Mouse (Mus musculus) kidney, embryonic 15.5 days (tissue): ENCODE data around the gene Syt12. TPM values are rescaled to one million over a fixed set of nuclear protein-coding genes. Genes with fewer than 3 reads are reported as not detected.

ENCODE experiments used
- ATAC-seq: fragments of 200-750 bp; cut with Nextera tagmentation; replicated peaks from 2 replicates; pipeline ENCODE4 v1.8.0; 2017; ENCODE audit warnings: moderate TSS enrichment; ENCODE audit not compliant: low FRiP score
- H3K27ac ChIP-seq: fragments of 300-500 bp; sonication (generic); 2 replicates; pipeline ENCODE4 v1.5.1; 2015; ENCODE audit warnings: mild to moderate bottlenecking, inconsistent platforms
- H3K27me3 ChIP-seq: fragments of 300-500 bp; sonication (generic); 2 replicates; pipeline ENCODE4 v1.6.1; 2015; ENCODE audit warnings: inconsistent platforms
- H3K36me3 ChIP-seq: fragments of 300-500 bp; sonication (generic); 2 replicates; pipeline ENCODE4 v1.6.1; 2015; ENCODE audit warnings: inconsistent platforms
- H3K4me1 ChIP-seq: fragments of 300-500 bp; sonication (generic); 2 replicates; pipeline ENCODE4 v1.6.1; 2015; ENCODE audit warnings: inconsistent platforms
- H3K4me2 ChIP-seq: fragments of 300-500 bp; sonication (generic); 2 replicates; pipeline ENCODE4 v1.6.1; 2015; ENCODE audit warnings: moderate library complexity, mild to moderate bottlenecking, inconsistent platforms
- H3K4me3 ChIP-seq: fragments of 300-500 bp; sonication (generic); replicated peaks from 2 replicates; pipeline ENCODE4 v1.5.1; 2015; ENCODE audit warnings: mild to moderate bottlenecking, inconsistent platforms
- H3K9ac ChIP-seq: fragments of 300-500 bp; sonication (generic); 2 replicates; pipeline ENCODE4 v1.6.1; 2015; ENCODE audit warnings: mild to moderate bottlenecking, inconsistent platforms
- H3K9me3 ChIP-seq: fragments of 300-500 bp; sonication (generic); replicated peaks from 2 replicates; pipeline ENCODE4 v1.6.1; 2016; ENCODE audit warnings: inconsistent platforms
- WGBS: fragments of 180-500 bp; shearing (Covaris S2); methylation state at CpG from one replicate; pipeline ENCODE4 v1.1.7; 2015; ENCODE audit warnings: mixed read lengths; 5-methylcytosine and 5-hydroxymethylcytosine counted together
- polyA plus RNA-seq: library from polyadenylated mRNA; unstranded; fragments of >200 nt; fragmentation: Nextera tagmentation; extraction: Ambion mirVana; gene quantifications from 2 replicates; pipeline ENCODE4 v1.2.1, GENCODE M21; 2015

Syt12 gene
- polyA plus RNA-seq, 1 experiment from 2014 or later, result 2.9 TPM

DNA sequence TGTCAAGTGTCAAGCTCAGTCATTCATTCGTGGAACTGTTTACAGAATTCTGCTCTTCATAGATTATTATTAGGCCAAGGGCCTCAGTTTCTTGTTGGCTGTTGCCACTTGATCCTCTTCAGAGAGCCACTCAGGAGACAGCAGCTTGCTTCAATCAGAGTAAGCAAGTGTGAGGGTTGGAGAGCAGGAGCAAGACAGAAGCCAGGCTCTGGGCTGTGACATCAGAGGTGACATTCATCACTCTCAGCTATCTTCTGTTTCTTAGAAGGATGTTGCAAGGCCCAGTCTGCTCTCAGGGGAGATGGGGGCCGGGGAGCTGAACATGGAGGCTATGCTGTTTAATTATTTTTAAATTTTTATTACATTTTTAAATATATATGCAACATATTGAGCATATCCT is 25.5 kb upstream of the Syt12 start:
- no peak overlapping the region for H3K4me2 ChIP-seq
- H3K9ac ChIP-seq, result no peak overlapping the region
- no peaks in the 10 kb centered on the region for H3K36me3 ChIP-seq
- ATAC-seq, result no peak
- 78% methylated on average over 2 of the region's 2 CpGs for WGBS
- peaks cover 6% of the 10 kb centered on the region for H3K4me1 ChIP-seq
- no peak overlapping the region for H3K4me3 ChIP-seq
- H3K27me3 ChIP-seq, result no peaks in the 10 kb centered on the region
- H3K9me3 ChIP-seq, result no peaks in the 10 kb centered on the region
- no peak overlapping the region for H3K27ac ChIP-seq

DNA sequence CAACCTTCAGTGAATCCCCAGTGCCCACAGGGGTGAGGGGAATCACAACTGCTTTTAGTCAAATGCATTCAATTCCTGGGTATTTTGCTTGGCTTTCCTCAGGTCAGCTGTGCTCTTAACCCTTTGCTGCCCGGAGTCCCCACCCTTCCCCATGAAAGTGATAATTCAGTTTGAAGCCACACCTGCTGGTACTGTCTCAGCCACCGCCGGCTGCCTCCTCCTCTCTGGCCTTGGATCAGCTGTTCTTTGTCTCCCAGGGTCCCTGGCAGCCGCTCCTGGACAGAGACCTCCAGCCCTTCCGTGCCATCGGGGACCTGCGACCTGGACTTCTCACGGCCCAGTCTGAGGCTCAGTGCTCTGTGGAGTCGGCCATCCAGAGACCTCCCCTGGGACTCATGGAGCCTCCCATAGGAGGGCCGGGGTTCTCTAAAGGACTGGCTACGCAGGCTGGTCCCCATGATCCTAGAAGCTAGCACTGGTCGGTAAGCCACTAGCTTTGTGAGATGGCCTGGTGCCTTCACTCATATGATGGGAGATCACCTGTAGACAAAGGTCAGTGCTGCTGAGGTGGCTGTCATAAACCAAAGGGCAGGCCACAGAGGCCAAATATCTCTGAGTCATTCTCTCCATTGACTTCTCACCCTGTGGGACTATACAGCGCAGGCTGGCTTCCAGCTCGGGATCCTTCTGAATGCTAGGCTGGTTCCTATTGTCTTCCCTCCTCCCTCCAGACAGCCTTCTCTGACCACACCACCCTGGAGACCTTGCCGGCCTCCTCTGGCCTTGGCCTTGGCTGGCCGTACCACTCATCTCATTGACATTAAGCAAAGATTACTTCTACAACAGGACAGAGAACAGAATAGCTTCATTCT is 21.1 kb upstream of the Syt12 start, which contains the start of gene 2010003K11Rik:
TSS of gene 2010003K11Rik (minus strand) at position 522 of the 872 bp plus-strand sequence.
- Histone ChIP-seq H3K9me3 (no peaks in the 10 kb centered on the region), H3K27me3 (no peaks in the 10 kb centered on the region), H3K27ac (no peak within 1 kb of the TSS), H3K36me3 (no peaks in the 10 kb centered on the region), H3K4me3 (no peak within 1 kb of the TSS), H3K4me1 (peaks cover 15% of the 10 kb centered on the region), H3K9ac (no peak within 1 kb of the TSS), H3K4me2 (peak within 1 kb of the TSS; percentile 32; the same call in 1 of the 2 replicates)
- no peak; the same call in 1 of the 2 replicates for ATAC-seq
- WGBS, result 59% methylated on average over 16 of the region's 16 CpGs

DNA sequence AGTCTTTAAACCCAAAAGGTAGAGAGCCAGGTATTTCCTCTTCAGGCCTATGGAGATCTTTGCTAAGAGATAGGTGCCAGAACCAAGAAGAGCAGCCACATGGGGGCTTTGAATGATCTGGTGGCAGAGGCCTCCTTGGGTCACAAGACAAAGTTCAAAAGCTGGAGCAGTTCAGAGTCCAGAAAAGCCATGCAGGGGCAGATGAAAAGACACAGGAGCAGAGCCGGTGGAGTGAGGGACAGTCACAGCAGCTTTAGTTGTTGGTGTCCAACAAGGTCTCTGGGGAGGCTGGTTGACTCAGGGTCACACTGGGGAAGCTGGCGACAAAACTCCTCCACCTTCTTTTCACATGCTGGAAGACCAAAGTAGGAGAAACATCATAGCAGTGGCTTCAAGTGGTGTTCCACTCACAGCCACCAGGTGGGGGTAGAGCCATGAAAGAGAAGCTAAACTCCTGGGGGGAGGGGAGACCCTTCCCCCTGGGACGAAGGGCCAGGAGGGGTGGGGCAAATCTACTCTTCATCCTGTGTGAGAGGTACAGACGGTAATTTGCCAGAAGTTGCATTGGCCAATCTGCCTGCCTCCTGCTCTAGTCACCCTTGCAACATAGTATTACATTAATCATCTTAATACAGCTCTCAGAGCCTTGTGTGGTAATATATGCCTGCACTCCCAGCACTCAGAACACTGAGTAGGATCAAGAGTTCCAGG is 20.2 kb upstream of the Syt12 start:
- no peaks in the 10 kb centered on the region for H3K36me3 ChIP-seq
- H3K9ac ChIP-seq, result no peak overlapping the region
- H3K27ac ChIP-seq, result no peak overlapping the region
- WGBS, result 5% methylated on average over 4 of the region's 4 CpGs
- H3K9me3 ChIP-seq, result no peaks in the 10 kb centered on the region
- H3K27me3 ChIP-seq, result no peaks in the 10 kb centered on the region
- peaks cover 15% of the 10 kb centered on the region for H3K4me1 ChIP-seq
- peak; percentile 54; the same call in 1 of the 2 replicates for ATAC-seq
- H3K4me2 ChIP-seq, result peak overlapping the region; percentile 32; the same call in 1 of the 2 replicates
- H3K4me3 ChIP-seq, result no peak overlapping the region

DNA sequence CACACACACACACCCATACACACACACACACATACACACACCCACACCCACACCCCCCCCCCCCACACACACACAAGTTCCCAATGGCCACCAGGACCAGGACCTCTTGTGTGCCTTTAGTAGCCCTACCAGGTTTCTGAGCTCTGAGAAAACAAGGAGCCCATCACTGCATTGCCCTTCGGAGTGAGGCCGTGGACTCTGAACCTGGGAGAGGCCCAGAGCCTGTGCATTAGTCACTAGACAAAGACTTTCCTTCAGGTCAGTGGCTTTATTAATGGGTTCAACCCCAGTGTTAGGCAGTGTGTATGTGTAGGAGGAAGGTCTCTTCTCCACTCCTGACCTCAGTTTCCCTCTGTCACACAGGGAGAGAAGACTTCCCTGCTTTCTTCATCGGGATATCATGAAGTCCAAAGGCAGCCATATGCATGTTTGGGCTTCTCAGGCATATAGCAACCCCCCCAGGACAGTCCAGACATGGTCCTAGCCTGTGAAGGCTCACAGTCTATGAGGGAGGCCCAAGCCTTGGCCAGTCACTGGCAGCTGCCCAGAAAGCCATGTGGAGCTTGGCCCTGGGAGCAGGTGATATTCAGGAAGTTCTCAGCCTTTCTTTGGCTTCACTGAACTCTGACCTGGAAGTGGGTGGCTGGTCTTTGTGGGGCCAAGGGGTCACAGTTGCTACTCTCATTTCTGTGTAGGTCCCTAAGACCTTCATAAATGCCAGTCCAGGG is 19.5 kb upstream of the Syt12 start:
- no peak overlapping the region for H3K27ac ChIP-seq
- WGBS, result 92% methylated on average over 3 of the region's 3 CpGs
- H3K4me1 ChIP-seq, result peaks cover 15% of the 10 kb centered on the region
- H3K9me3 ChIP-seq, result no peaks in the 10 kb centered on the region
- no peak overlapping the region for H3K4me2 ChIP-seq
- H3K4me3 ChIP-seq, result no peak overlapping the region
- no peak overlapping the region for H3K9ac ChIP-seq
- no peak for ATAC-seq
- H3K27me3 ChIP-seq, result no peaks in the 10 kb centered on the region
- no peaks in the 10 kb centered on the region for H3K36me3 ChIP-seq

DNA sequence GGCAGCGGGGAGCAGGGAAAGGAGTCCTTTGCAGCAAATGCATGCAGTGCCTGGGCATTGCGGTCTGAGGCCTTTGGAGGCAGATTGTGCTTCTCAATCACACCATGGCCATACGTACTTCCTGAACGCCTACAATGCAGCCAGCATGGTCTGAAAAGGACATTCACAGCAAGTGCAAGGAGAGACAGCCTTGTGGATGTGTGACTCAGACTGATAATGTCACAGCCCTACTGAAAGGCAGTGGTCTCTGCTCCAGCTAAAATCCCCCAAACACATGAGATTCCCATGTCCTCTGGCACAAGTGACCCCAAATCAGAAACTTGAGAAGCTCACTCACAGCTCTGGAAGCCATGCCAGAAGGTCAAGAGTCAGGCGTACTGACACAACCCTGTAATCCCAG is 18.6 kb upstream of the Syt12 start:
- Histone ChIP-seq H3K27ac (no peak overlapping the region), H3K4me1 (peaks cover 20% of the 10 kb centered on the region), H3K36me3 (no peaks in the 10 kb centered on the region), H3K9me3 (no peaks in the 10 kb centered on the region), H3K4me2 (no peak overlapping the region), H3K4me3 (no peak overlapping the region), H3K9ac (no peak overlapping the region), H3K27me3 (no peaks in the 10 kb centered on the region)
- ATAC-seq, result no peak
- 81% methylated on average over 5 of the region's 5 CpGs for WGBS

DNA sequence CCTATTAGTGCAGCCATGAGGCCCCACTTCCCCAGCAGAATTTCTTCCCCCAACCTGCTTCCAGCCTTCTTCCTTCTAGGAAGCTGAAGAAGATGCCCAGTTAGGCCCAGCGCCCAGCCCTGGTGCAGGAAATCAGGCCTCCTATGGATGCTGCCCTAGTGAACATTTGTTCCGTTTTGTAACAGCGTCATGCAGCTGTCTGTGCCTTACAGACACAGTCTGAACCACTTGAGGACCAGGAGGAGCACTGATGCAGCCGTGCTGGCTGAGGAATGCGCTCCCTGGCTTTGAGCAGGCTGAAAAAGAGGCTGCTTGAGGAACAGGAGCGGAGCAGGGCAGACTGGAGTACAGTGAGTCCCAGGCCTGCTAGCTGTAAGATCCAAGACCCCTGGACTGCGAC is 17.5 kb upstream of the Syt12 start:
- Histone ChIP-seq H3K36me3 (no peaks in the 10 kb centered on the region), H3K4me3 (no peak overlapping the region), H3K9me3 (no peaks in the 10 kb centered on the region), H3K27ac (no peak overlapping the region), H3K9ac (no peak overlapping the region), H3K4me2 (no peak overlapping the region), H3K4me1 (peaks cover 20% of the 10 kb centered on the region), H3K27me3 (no peaks in the 10 kb centered on the region)
- ATAC-seq, result no peak
- 72% methylated on average over 7 of the region's 7 CpGs for whole genome bisulfite sequencing

DNA sequence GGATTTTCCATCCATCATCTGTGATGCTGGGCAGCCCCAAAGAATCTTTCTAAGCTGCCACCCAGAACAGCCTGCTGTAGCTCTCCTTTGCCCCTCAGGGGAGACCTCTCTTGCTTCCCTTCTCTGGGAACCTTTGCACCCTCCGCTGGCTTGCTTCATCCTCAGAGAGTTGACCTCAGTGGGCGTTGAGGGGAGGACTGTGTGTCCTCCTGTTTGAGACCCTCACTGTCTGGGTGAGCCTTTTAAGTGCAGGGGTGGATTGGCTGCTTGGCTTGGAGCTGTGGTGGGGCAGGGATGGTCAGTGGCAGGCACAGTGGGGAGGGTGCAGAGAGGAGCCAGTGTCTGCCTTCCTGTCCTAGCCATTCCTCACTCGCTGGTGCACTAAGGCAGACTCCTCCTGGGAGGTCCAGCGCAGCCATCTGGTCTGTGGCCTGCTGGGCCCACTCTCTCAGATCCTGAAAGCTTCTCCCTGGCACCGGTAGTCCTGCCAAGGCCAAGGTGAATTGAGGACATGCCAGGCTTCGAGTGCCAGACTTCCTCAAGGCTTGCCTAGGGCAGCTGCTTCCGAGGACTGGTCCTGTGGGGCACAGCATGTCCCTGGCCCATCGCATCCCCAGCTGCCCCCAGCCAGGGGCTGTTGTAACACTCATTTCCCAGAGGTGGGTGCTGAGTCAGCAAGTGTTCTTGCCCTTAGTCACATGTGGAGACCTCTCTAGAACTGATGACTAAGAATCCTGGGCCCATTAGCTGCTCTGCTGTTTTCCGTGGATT is 15.5 kb upstream of the Syt12 start:
- no peak for ATAC-seq
- H3K9ac ChIP-seq, result no peak overlapping the region
- H3K27me3 ChIP-seq, result no peaks in the 10 kb centered on the region
- H3K4me2 ChIP-seq, result no peak overlapping the region
- H3K4me3 ChIP-seq, result no peak overlapping the region
- H3K36me3 ChIP-seq, result no peaks in the 10 kb centered on the region
- H3K4me1 ChIP-seq, result peaks cover 14% of the 10 kb centered on the region
- no peaks in the 10 kb centered on the region for H3K9me3 ChIP-seq
- H3K27ac ChIP-seq, result no peak overlapping the region
- 62% methylated on average over 9 of the region's 9 CpGs for WGBS

DNA sequence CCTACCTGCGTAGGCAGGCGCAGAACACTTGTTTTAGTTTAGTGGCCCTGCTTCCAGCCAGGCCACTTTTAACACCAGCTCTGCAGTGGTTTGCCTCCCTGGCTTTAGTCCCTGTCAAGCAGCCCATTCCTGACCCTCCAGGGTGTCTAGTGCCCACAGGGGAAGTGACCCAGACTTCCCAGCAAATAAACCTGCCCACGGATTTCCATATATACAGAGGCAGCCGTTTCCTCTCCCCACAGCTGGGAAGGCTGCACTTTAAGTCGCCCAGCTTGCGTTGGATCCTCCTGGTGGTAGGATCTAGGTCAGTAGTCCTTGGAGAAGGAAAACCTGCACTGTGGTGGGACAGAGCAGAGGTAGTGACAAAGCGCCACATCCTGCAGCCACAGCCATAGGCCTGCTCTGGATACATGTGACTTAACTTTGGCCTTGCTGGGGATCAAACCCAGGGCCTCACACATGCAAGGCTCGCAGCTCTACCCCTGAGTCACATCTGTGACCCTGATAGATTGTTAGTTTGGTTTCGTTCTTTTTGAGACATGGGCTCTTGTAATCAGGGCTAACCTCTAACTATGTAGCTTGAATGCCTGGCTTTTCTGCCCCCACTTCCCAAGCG is 13.9 kb upstream of the Syt12 start:
- no peak overlapping the region for H3K27ac ChIP-seq
- 56% methylated on average over 10 of the region's 10 CpGs for WGBS
- ATAC-seq, result no peak

DNA sequence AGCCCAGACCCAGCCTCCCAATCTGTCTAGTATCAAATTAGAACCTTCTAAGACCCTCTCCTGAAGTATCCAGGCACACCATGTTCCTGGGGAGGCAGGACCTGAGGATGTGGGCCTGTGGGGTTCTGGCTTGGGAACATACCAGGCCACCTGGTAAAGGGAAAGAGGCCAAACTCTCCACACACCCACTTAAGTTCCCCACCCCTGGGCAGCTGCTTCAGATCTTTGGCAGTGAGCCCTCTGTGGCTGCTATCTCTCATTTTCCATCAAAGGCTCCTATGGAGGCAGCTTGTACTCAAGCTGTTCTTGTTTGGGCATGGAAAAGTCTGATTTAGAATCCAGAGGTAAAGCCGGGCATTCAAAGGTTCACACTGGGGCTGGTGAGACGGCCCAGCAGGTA is 10.6 kb upstream of the Syt12 start:
- Histone ChIP-seq H3K9me3 (no peaks in the 10 kb centered on the region), H3K36me3 (no peaks in the 10 kb centered on the region), H3K27me3 (no peaks in the 10 kb centered on the region), H3K4me3 (no peak overlapping the region), H3K9ac (no peak overlapping the region), H3K4me1 (peaks cover 23% of the 10 kb centered on the region), H3K4me2 (no peak overlapping the region), H3K27ac (no peak overlapping the region)
- 84% methylated on average over 2 of the region's 2 CpGs for WGBS
- ATAC-seq, result no peak

More for the DNA sequence above, 13.9 kb upstream of the Syt12 start:
- Histone ChIP-seq H3K36me3 (no peaks in the 10 kb centered on the region), H3K9ac (0 out of 2 replicates have a peak overlapping the region, but pooled peaks have one; percentile 14), H3K4me1 (peaks cover 5% of the 10 kb centered on the region), H3K27me3 (no peaks in the 10 kb centered on the region), H3K9me3 (no peaks in the 10 kb centered on the region), H3K4me3 (no peak overlapping the region), H3K4me2 (no peak overlapping the region)

DNA sequence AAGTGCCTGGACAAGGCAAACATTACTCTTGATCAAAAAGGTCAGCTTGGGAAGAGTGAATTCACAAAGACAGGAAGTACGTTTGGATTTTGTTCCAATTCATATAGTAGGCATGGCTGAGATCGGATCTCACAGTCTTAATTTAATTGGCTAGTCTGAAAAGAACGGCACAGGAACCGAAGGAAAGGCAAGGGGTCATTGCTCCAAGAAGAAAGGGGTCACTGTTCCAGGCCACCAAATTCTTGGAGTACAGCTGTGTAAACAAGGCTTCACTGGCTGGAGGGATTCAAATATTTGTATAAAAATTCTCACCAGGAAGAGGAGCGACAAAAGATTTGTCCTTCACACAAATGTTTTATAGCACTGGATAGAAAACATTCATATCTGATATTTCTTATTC is 7.8 kb upstream of the Syt12 start:
- 7% methylated on average over 5 of the region's 5 CpGs for WGBS
- H3K36me3 ChIP-seq, result no peaks in the 10 kb centered on the region
- H3K9ac ChIP-seq, result no peak overlapping the region
- H3K4me3 ChIP-seq, result no peak overlapping the region
- H3K27ac ChIP-seq, result peak overlapping the region; percentile 83
- no peak overlapping the region for H3K4me2 ChIP-seq
- no peaks in the 10 kb centered on the region for H3K9me3 ChIP-seq
- peak; percentile 56; the same call in 1 of the 2 replicates for ATAC-seq
- peaks cover 18% of the 10 kb centered on the region for H3K4me1 ChIP-seq
- no peaks in the 10 kb centered on the region for H3K27me3 ChIP-seq
